Mouse (Mus musculus) small intestine, adult 2 months (tissue): ENCODE measurements around the gene Gm26965. TPM values are rescaled to one million over a fixed set of nuclear protein-coding genes. Genes with fewer than 3 reads are reported as not detected.

ENCODE experiments used
- H3K27ac ChIP-seq: fragments of 200-500 bp; 2 replicates; pipeline ENCODE4 v1.5.1; 2012; ENCODE audit warnings: low read depth, low read length, control low read depth, inconsistent platforms; ENCODE audit not compliant: insufficient read depth
- H3K27me3 ChIP-seq: fragments of 200-500 bp; 2 replicates; pipeline ENCODE4 v1.6.1; 2012; ENCODE audit warnings: mild to moderate bottlenecking, moderate library complexity, low read length, inconsistent platforms; ENCODE audit not compliant: control insufficient read depth, insufficient read depth
- H3K36me3 ChIP-seq: fragments of 200-500 bp; 2 replicates; pipeline ENCODE4 v1.6.1; 2012; ENCODE audit warnings: mild to moderate bottlenecking, low read length, control low read depth, inconsistent platforms; ENCODE audit not compliant: control insufficient read depth, insufficient read depth
- H3K4me1 ChIP-seq: fragments of 200-500 bp; 2 replicates; pipeline ENCODE4 v1.6.1; 2012; ENCODE audit warnings: low read length, inconsistent platforms, mixed read lengths; ENCODE audit not compliant: control insufficient read depth, insufficient read depth, insufficient read length
- H3K4me3 ChIP-seq: fragments of 200-500 bp; 2 replicates; pipeline ENCODE4 v1.5.1; 2012; ENCODE audit warnings: low read depth, mild to moderate bottlenecking, control low read depth, inconsistent platforms, low read length, moderate library complexity
- CTCF ChIP-seq: fragments of 200-500 bp; IDR thresholded peaks from 2 replicates; pipeline ENCODE4 v1.5.1; 2012; ENCODE audit warnings: low read depth, mild to moderate bottlenecking, control low read depth, inconsistent platforms, low read length, moderate library complexity, mixed read lengths; ENCODE audit not compliant: insufficient replicate concordance, insufficient read length; ENCODE audit errors: extremely low read depth
- POLR2A ChIP-seq: fragments of 200-500 bp; IDR thresholded peaks from 2 replicates; pipeline ENCODE4 v1.6.1; 2012; ENCODE audit warnings: low read depth, mild to moderate bottlenecking, control low read depth, inconsistent platforms, low read length, moderate library complexity
- WGBS: fragments of 180-500 bp; shearing (Covaris S2); methylation state at CpG from one replicate; pipeline ENCODE4 v1.1.7; 2018; 5-methylcytosine and 5-hydroxymethylcytosine counted together
- polyA plus RNA-seq: library from polyadenylated mRNA; depleted of rRNA; stranded (reverse); fragments of >200 nt; gene quantifications from 2 replicates; pipeline ENCODE4 v1.2.3, GENCODE M21; 2012; rRNA removed

The Gm26965 gene
- polyA plus RNA-seq, 1 experiment: not detected

DNA sequence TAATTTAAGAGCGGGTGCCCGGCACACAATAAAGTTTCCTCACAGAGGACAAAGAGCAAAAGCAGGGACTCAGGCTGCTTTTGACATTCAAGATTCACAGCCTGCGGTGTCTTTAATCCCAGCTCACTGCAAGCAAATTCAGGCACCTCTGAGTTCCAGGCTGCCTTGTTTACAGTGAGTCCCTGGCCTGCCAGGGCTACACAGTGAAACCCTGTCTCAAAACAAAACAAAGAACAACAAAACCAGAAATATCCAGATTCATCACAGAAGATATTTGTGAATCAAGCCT, 74.0 kb downstream of the Gm26965 start:
- Histone ChIP-seq H3K27ac (no peak overlapping the region), H3K4me3 (no peak overlapping the region)
- WGBS: 2% methylated on average over 3 of the region's 3 CpGs

GRCm38 (mm10) chr13:67451172-67452020, 74.6 kb downstream of the Gm26965 start, which contains the start of gene Zfp874a:
Zfp874a (minus strand) TSS chr13:67451624.
- peak within 1 kb of the TSS; percentile 82 for H3K4me3 ChIP-seq
- H3K4me1 ChIP-seq: no peaks in the 10 kb centered on the region
- under 1% methylated on average over 20 of the region's 20 CpGs for WGBS
- TF ChIP-seq CTCF (no peak), POLR2A (no peak)
- H3K27ac ChIP-seq: no peak within 1 kb of the TSS
- peaks cover 6% of the 10 kb centered on the region for H3K36me3 ChIP-seq
- H3K27me3 ChIP-seq: no peaks in the 10 kb centered on the region

More for the DNA sequence above, 74.0 kb downstream of the Gm26965 start:
- TF ChIP-seq POLR2A (no peak), CTCF (no peak)
- Histone ChIP-seq H3K27me3 (no peaks in the 10 kb centered on the region), H3K4me1 (no peaks in the 10 kb centered on the region), H3K36me3 (peaks cover 6% of the 10 kb centered on the region)

Other genes with a start within 250 kb of the Gm26965 start
- 0.09 and 0.16 TPM in 2 replicates for gene Zfp458, start 247.7 kb downstream of the Gm26965 start, polyA plus RNA-seq
- gene Zfp457, start 219.7 kb downstream of the Gm26965 start, polyA plus RNA-seq: 0.22 and 0.27 TPM in 2 replicates
- gene Zfp595, start 193.6 kb downstream of the Gm26965 start, polyA plus RNA-seq: 0.04 and 0.14 TPM in 2 replicates
- gene Gm28044, start 165.6 kb downstream of the Gm26965 start, polyA plus RNA-seq: not detected in 2 replicates
- gene Zfp953, start 165.5 kb downstream of the Gm26965 start, polyA plus RNA-seq: 0.06 TPM in 1 of 2 replicates, not detected in the other
- gene Gm28041, start 150.4 kb downstream of the Gm26965 start, polyA plus RNA-seq: not detected in 2 replicates
- gene Zfp456, start 150.3 kb downstream of the Gm26965 start, polyA plus RNA-seq: 0.04 and 0.11 TPM in 2 replicates
- 0.60 and 0.65 TPM in 2 replicates for gene Zfp429, start 126.3 kb downstream of the Gm26965 start, polyA plus RNA-seq
- gene Zfp459, start 104.7 kb downstream of the Gm26965 start, polyA plus RNA-seq: 0.08 and 0.11 TPM in 2 replicates
- gene Zfp874a, start 74.5 kb downstream of the Gm26965 start, polyA plus RNA-seq: 0.08 and 0.58 TPM in 2 replicates
- 0.33 and 0.46 TPM in 2 replicates for gene Zfp874b, start 41.9 kb downstream of the Gm26965 start, polyA plus RNA-seq
- 0.14 TPM in 1 of 2 replicates, not detected in the other for gene Zfp58, start 25.6 kb downstream of the Gm26965 start, polyA plus RNA-seq
- 8.1 and 11.7 TPM in 2 replicates for gene Zfp87, start within 50 bp of the Gm26965 start, polyA plus RNA-seq
- 1.2 TPM in 2 replicates for gene Zfp748, start 27.7 kb upstream of the Gm26965 start, polyA plus RNA-seq
- 0.01 and 0.08 TPM in 2 replicates for gene Zfp729b, start 83.6 kb upstream of the Gm26965 start, polyA plus RNA-seq
- gene Gm49345, start 111.6 kb upstream of the Gm26965 start, polyA plus RNA-seq: not detected in 2 replicates
- 0.09 and 0.46 TPM in 2 replicates for gene Zfp729a, start 111.6 kb upstream of the Gm26965 start, polyA plus RNA-seq
- gene Zfp738, start 160.9 kb upstream of the Gm26965 start, polyA plus RNA-seq: 1.4 and 2.2 TPM in 2 replicates
- 0.08 and 0.13 TPM in 2 replicates for gene Zfp65, start 203.0 kb upstream of the Gm26965 start, polyA plus RNA-seq
- 0.10 TPM in 1 of 2 replicates, not detected in the other for gene Zfp85, start 229.1 kb upstream of the Gm26965 start, polyA plus RNA-seq